Mouse (Mus musculus): ENCODE results near the gene Slc35f4. TPM values are rescaled to one million over a fixed set of nuclear protein-coding genes. Genes with fewer than 3 reads are reported as not detected.

The Slc35f4 gene
- polyA plus RNA-seq, 1 experiment from 2014 or later, result 1.1 TPM

DNA sequence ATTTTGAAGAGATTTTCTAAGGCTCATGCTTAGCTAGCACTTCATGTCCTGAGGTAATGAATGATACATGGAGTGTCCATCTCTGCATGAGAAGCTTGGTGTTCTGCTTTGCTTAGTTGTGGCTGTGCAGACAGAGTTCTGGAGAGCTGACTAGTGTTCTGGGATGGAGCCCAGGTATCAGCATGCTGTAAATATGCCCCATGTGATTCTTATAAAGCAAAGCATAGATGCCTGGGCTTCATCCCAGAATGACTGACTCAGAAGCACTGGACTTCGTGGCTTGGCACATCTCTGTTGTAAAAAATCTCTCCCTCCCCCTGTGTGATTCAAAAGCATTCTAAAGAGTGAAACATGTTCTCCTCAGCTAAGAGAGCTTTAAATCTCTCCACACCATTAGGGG is 32.1 kb downstream of the Slc35f4 start:
- H3K27ac ChIP-seq (ENCODE audit: low read depth, low read length), result no peak overlapping the region
- no peak for ATAC-seq (ENCODE audit: insufficient read depth, low FRiP score, low TSS enrichment)
- 89% methylated on average over 1 of the region's 1 CpGs for WGBS

DNA sequence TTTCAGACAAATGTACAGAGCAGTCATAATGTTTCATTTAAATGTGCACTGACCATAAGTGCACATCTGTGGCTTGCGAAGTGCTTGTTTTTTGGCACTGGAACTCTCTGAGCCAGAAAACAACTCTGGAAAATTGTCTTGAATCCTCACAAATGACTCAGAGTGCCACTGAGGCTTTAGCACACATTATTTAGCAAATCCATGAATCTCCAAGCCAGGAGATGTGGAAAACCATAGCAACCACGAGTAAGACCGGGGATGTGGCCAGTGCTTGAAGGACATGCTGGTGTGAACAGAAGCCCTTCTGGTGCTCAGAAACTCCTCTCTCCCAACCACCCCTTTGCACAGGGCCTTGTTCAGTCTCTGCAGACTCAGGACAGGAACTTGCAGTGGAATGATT is 33.3 kb downstream of the Slc35f4 start:
- no peak for ATAC-seq (ENCODE audit: insufficient read depth, low FRiP score, low TSS enrichment)
- Histone ChIP-seq H3K9me3 (ENCODE audit: control insufficient read depth, low read length) (no peaks in the 10 kb centered on the region), H3K4me2 (ENCODE audit: low read depth) (no peak overlapping the region), H3K9ac (ENCODE audit: low read length) (no peak overlapping the region), H3K27ac (ENCODE audit: low read depth, low read length) (no peak overlapping the region), H3K4me3 (ENCODE audit: low read depth, low read length) (no peak overlapping the region), H3K36me3 (ENCODE audit: control insufficient read depth, insufficient read depth, low read length) (no peaks in the 10 kb centered on the region), H3K4me1 (ENCODE audit: control insufficient read depth, insufficient read depth, low read length) (no peaks in the 10 kb centered on the region), H3K27me3 (ENCODE audit: control insufficient read depth, insufficient read depth, low read length) (no peaks in the 10 kb centered on the region)
- no peak for DNase-seq (ENCODE audit: low spot score)
- WGBS, result 88% methylated on average over 3 of the region's 3 CpGs

More for the DNA sequence above, 32.1 kb downstream of the Slc35f4 start:
- no peaks in the 10 kb centered on the region for H3K4me1 ChIP-seq (ENCODE audit: control insufficient read depth, insufficient read depth, low read length)
- H3K27me3 ChIP-seq (ENCODE audit: control insufficient read depth, insufficient read depth, low read length), result no peaks in the 10 kb centered on the region
- H3K9me3 ChIP-seq (ENCODE audit: control insufficient read depth, low read length), result no peaks in the 10 kb centered on the region
- no peak overlapping the region for H3K4me2 ChIP-seq (ENCODE audit: low read depth)
- no peaks in the 10 kb centered on the region for H3K36me3 ChIP-seq (ENCODE audit: control insufficient read depth, insufficient read depth, low read length)
- no peak overlapping the region for H3K9ac ChIP-seq (ENCODE audit: low read length)
- DNase-seq (ENCODE audit: low spot score), result no peak
- no peak overlapping the region for H3K4me3 ChIP-seq (ENCODE audit: low read depth, low read length)

- Histone ChIP-seq H3K4me1 (ENCODE audit: control insufficient read depth, insufficient read depth, low read length) (no peaks in the 10 kb centered on the region), H3K9me3 (ENCODE audit: control insufficient read depth, low read length) (no peaks in the 10 kb centered on the region), H3K4me3 (ENCODE audit: low read depth, low read length) (no peak overlapping the region), H3K9ac (ENCODE audit: low read length) (no peak overlapping the region), H3K27ac (ENCODE audit: low read depth, low read length) (no peak overlapping the region), H3K36me3 (ENCODE audit: control insufficient read depth, insufficient read depth, low read length) (no peaks in the 10 kb centered on the region), H3K4me2 (ENCODE audit: low read depth) (no peak overlapping the region), H3K27me3 (ENCODE audit: control insufficient read depth, insufficient read depth, low read length) (no peaks in the 10 kb centered on the region)
- WGBS, result 83% methylated on average over 2 of the region's 2 CpGs
- ATAC-seq (ENCODE audit: insufficient read depth, low FRiP score, low TSS enrichment) (no peak), DNase-seq (ENCODE audit: low spot score) (no peak)
Measured at GRCm38 (mm10) chr14:49476602-49477001, 49.2 kb downstream of the Slc35f4 start.

DNA sequence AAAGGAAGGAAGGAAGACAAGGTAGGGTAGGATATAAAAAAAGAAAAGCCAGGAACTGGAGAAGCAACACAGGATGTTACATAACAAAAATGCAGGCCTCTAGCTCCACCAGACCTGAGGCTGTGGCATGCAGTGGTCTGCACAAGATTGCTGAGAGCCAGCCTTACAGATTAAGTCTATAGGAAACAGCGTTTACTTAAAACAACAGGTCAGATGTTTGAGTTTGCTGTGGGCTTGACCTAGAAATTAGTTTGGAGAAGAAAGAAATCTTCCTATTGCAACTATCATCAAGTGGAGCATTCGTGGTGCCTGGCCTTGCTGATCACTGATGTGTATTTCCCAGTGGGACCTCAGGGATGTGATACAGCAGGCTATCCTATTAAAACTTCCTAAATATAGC is 64.1 kb downstream of the Slc35f4 start:
- ATAC-seq (ENCODE audit: insufficient read depth, low FRiP score, low TSS enrichment), result no peak
- no peaks in the 10 kb centered on the region for H3K36me3 ChIP-seq (ENCODE audit: control insufficient read depth, insufficient read depth, low read length)
- H3K4me1 ChIP-seq (ENCODE audit: control insufficient read depth, insufficient read depth, low read length), result no peaks in the 10 kb centered on the region
- no peaks in the 10 kb centered on the region for H3K27me3 ChIP-seq (ENCODE audit: control insufficient read depth, insufficient read depth, low read length)
- 75% methylated on average over 2 of the region's 2 CpGs for WGBS
- no peak overlapping the region for H3K9ac ChIP-seq (ENCODE audit: low read length)
- H3K9me3 ChIP-seq (ENCODE audit: control insufficient read depth, low read length), result no peaks in the 10 kb centered on the region
- H3K4me3 ChIP-seq (ENCODE audit: low read depth, low read length), result no peak overlapping the region
- no peak for DNase-seq (ENCODE audit: low spot score)
- H3K27ac ChIP-seq (ENCODE audit: low read depth, low read length), result no peak overlapping the region
- H3K4me2 ChIP-seq (ENCODE audit: low read depth), result no peak overlapping the region

- ATAC-seq (ENCODE audit: insufficient read depth, low FRiP score, low TSS enrichment) (no peak), DNase-seq (ENCODE audit: low spot score) (no peak)
- Histone ChIP-seq H3K27me3 (ENCODE audit: control insufficient read depth, insufficient read depth, low read length) (no peaks in the 10 kb centered on the region), H3K27ac (ENCODE audit: low read depth, low read length) (no peak overlapping the region), H3K4me3 (ENCODE audit: low read depth, low read length) (no peak overlapping the region), H3K36me3 (ENCODE audit: control insufficient read depth, insufficient read depth, low read length) (no peaks in the 10 kb centered on the region), H3K9ac (ENCODE audit: low read length) (no peak overlapping the region), H3K4me2 (ENCODE audit: low read depth) (no peak overlapping the region), H3K9me3 (ENCODE audit: control insufficient read depth, low read length) (no peaks in the 10 kb centered on the region), H3K4me1 (ENCODE audit: control insufficient read depth, insufficient read depth, low read length) (no peaks in the 10 kb centered on the region)
- 76% methylated on average over 3 of the region's 3 CpGs for WGBS
Measured at GRCm38 (mm10) chr14:49460799-49461198, 65.0 kb downstream of the Slc35f4 start.

- Histone ChIP-seq H3K36me3 (ENCODE audit: control insufficient read depth, insufficient read depth, low read length) (no peaks in the 10 kb centered on the region), H3K4me2 (ENCODE audit: low read depth) (no peak overlapping the region), H3K27ac (ENCODE audit: low read depth, low read length) (no peak overlapping the region), H3K4me1 (ENCODE audit: control insufficient read depth, insufficient read depth, low read length) (no peaks in the 10 kb centered on the region), H3K27me3 (ENCODE audit: control insufficient read depth, insufficient read depth, low read length) (no peaks in the 10 kb centered on the region), H3K9ac (ENCODE audit: low read length) (no peak overlapping the region), H3K4me3 (ENCODE audit: low read depth, low read length) (no peak overlapping the region), H3K9me3 (ENCODE audit: control insufficient read depth, low read length) (no peaks in the 10 kb centered on the region)
- DNase-seq (ENCODE audit: low spot score) (no peak), ATAC-seq (ENCODE audit: insufficient read depth, low FRiP score, low TSS enrichment) (no peak)
- WGBS, result 84% methylated on average over 6 of the region's 6 CpGs
Measured at GRCm38 (mm10) chr14:49454283-49454914, 71.4 kb downstream of the Slc35f4 start.

- Histone ChIP-seq H3K36me3 (ENCODE audit: control insufficient read depth, insufficient read depth, low read length) (no peaks in the 10 kb centered on the region), H3K4me2 (ENCODE audit: low read depth) (no peak overlapping the region), H3K27ac (ENCODE audit: low read depth, low read length) (no peak overlapping the region), H3K27me3 (ENCODE audit: control insufficient read depth, insufficient read depth, low read length) (no peaks in the 10 kb centered on the region), H3K4me3 (ENCODE audit: low read depth, low read length) (no peak overlapping the region), H3K9me3 (ENCODE audit: control insufficient read depth, low read length) (no peaks in the 10 kb centered on the region), H3K4me1 (ENCODE audit: control insufficient read depth, insufficient read depth, low read length) (no peaks in the 10 kb centered on the region), H3K9ac (ENCODE audit: low read length) (no peak overlapping the region)
- no peak for ATAC-seq (ENCODE audit: insufficient read depth, low FRiP score, low TSS enrichment)
- 25% methylated on average over 3 of the region's 3 CpGs for WGBS
- no peak for DNase-seq (ENCODE audit: low spot score)
Measured at GRCm38 (mm10) chr14:49453782-49454181, 72.1 kb downstream of the Slc35f4 start.

DNA sequence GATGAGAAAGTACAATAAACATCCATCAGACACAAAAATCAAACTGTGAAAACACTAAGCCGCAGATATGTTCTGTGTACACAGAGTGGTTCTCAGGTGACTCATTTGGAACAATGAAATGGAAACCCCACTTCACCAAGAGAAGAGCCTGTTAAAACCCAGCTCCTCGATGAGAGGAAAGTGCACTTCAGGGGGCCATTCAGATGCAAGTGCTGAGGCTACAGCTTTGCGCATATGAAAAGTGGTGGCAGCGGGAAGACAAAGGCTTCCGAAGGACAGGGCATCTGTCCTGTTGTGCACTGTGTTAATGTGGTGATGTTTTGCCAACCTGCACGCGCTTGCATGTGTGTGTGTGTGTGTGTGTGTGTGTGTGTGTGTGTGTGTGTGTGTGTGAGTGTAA is 78.2 kb downstream of the Slc35f4 start:
- Histone ChIP-seq H3K27me3 (ENCODE audit: control insufficient read depth, insufficient read depth, low read length) (no peaks in the 10 kb centered on the region), H3K4me1 (ENCODE audit: control insufficient read depth, insufficient read depth, low read length) (no peaks in the 10 kb centered on the region), H3K9ac (ENCODE audit: low read length) (no peak overlapping the region), H3K4me3 (ENCODE audit: low read depth, low read length) (no peak overlapping the region), H3K9me3 (ENCODE audit: control insufficient read depth, low read length) (no peaks in the 10 kb centered on the region), H3K36me3 (ENCODE audit: control insufficient read depth, insufficient read depth, low read length) (no peaks in the 10 kb centered on the region), H3K27ac (ENCODE audit: low read depth, low read length) (no peak overlapping the region), H3K4me2 (ENCODE audit: low read depth) (no peak overlapping the region)
- 12% methylated on average over 7 of the region's 7 CpGs for WGBS
- ATAC-seq (ENCODE audit: insufficient read depth, low FRiP score, low TSS enrichment) (no peak), DNase-seq (ENCODE audit: low spot score) (no peak)

DNA sequence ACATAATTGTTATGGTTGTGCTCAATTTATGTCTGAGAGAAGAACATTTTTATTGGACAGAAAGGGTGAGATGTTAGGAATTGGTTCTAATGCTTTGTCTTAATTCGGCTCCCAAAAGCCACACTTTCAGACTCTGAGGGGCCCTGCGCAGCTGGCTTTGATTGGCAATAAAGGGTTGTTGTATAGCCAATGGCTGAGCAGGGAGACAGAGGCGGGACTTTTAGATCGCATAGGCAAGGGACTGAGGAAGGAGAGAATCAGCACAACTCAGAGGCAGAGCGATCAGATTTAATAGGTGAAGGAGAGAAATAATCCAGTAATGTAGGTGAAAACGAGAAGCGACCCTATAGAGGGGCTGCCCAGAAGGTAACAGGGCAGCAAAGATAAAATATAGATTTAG is 79.4 kb downstream of the Slc35f4 start:
- Histone ChIP-seq H3K9me3 (ENCODE audit: control insufficient read depth, low read length) (no peaks in the 10 kb centered on the region), H3K4me1 (ENCODE audit: control insufficient read depth, insufficient read depth, low read length) (no peaks in the 10 kb centered on the region), H3K4me2 (ENCODE audit: low read depth) (no peak overlapping the region), H3K27me3 (ENCODE audit: control insufficient read depth, insufficient read depth, low read length) (no peaks in the 10 kb centered on the region), H3K36me3 (ENCODE audit: control insufficient read depth, insufficient read depth, low read length) (no peaks in the 10 kb centered on the region), H3K4me3 (ENCODE audit: low read depth, low read length) (no peak overlapping the region), H3K9ac (ENCODE audit: low read length) (no peak overlapping the region), H3K27ac (ENCODE audit: low read depth, low read length) (no peak overlapping the region)
- no peak for DNase-seq (ENCODE audit: low spot score)
- WGBS, result 40% methylated on average over 7 of the region's 7 CpGs
- no peak for ATAC-seq (ENCODE audit: insufficient read depth, low FRiP score, low TSS enrichment)
